Mouse (Mus musculus): ENCODE results near the gene Kiss1.

Kiss1 gene

DNA sequence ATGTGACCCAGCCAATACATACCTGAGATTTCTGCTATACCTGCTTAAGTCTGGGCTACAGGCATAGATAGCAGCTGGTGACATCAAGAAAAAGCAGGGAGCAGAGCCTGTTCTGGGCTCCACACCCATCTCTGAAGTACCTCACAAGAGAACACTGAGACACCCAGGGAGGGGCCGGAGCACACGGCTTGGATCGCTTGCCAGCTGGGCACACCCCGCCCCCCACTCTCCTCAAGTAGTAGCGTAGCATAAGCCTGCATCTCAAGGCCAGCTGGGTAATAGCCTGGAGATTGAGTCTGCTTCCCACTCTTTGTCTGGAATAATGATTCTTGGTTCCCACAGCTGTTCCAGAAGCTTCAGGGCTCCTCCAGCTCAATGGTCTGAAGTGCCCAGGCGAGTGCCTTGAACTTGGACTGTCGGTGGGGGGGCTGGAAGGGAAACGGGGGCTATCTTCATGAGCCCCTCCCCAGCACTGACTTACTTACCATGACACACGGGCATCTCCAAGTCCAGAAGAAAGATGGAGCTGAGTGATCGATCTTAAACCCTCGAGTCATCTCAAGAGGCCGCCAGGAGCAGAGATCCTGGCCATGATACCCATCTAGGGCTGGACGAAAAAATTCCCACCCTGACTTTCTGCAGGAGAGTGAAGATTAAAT lies at the start of gene Kiss1:
Gene Kiss1, plus strand, starts transcription at position 609 of the 659 bp plus-strand sequence.
- no peak for DNase-seq (ENCODE audit: low read depth, low spot score)

DNA sequence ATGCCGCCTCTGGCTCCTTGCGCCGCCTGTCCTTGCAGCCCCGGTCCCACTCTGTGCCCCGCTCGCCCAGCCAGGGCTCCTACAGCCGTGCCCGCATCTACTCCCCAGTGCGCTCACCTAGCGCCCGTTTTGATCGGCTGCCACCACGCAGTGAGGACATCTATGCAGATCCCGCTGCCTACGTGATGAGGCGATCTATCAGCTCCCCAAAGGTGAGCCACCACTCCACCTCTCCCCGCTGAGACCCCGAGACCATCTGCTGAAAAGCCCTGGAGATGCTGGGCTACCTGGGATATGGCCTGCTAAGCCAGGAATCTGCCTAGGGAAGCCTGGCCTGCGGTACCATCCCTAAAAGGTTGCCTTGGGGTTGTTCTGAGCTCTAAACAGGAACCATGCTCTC lies 47.5 kb upstream of the Kiss1 start:
- no peak for DNase-seq (ENCODE audit: low read depth, low spot score)

DNA sequence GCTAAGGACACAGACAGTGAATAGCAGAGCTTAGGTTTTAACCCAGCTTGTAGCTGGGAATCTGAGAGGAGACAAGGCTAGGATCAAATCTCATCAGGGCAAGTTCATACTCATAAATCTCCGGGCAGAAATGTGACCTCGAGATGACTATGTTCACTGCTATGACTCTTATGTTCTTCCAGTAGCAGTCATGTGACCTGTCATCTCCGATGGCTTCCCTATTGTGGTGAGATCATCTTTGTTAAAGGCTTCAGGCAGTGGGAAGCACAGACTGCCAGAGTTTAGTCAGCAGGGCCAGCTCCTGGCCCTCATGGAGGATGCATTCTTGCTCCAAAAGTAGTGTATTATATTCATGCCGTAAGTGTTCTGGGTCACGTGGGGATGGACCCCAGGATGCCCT lies 44.7 kb upstream of the Kiss1 start:
- no peak for DNase-seq (ENCODE audit: low read depth, low spot score)

DNA sequence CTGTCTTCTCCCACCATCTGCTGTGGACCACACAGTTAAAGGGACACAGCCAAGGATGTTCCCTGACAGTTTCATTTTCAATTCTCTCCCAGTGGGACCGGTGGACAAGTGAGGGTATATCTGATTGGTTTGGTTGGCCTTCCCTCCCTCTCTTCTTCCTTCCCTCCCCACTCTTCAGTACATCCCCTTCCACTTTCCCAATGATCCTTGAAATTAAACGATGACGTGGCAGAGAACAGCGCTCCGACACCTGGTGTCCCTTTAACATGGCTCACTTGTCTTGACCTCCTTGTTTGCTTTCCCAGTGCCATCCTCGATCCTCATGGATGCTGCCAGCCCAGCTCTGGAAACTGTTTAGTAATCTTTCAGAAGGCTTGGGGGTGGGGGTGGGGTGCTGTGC lies 43.1 kb upstream of the Kiss1 start:
- DNase-seq (ENCODE audit: low read depth, low spot score) = no peak

DNA sequence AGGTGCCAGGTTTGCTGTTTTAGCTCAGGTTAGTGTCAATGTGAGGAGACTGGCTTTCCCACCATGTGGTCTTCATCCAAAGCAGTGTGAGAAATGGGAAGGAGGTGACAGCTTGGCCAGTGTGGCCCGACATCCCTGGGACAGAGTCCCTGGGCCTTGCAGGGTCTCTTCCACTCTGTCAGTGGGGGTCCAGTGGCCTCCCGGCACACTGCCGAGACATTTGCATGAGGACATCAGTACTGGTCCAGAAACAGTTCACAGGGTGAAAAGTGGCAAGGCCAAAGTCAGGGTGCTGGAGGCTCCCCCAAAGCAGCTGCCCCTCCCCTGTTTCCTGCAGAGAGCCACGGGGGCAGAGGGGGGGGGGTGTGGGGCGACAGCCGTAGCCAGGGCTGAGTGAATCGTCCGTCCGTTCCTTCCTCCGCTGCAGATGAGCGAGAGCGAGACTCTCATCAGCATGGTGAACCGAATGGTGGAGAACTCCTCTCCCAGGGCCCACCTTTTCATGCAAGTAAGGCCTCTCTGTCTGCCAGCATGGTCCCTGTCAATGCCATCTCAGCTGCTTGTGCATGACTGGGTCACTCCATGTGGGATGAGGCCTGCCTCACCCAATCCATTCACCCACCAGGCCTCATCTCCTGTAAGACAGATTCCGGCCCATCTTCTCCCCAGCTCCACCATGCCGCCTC lies 42.6 kb upstream of the Kiss1 start:
- no peak for DNase-seq (ENCODE audit: low read depth, low spot score)

DNA sequence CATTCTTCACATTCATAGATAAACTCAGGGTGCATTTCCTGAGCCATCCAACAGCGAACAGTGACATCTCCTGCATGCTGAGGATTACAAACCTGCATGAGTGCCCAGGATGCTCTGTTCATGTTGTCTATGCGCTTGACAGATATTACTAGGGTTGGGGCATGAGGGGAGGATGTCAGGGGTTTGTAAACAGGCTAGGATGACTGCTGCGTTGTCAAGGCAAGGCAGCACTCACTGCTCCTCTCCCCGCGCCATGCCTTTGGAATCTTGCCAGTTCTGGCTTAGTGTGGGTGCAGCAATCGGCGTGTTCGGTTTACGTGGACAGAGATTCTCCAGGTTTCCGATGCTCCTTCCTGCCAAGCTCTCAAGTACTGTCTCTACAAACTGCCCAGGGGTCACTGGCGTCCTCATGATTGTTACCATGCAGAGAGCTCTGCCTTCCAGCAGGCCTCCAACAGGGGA lies 42.0 kb upstream of the Kiss1 start:
- no peak for DNase-seq (ENCODE audit: low read depth, low spot score)

DNA sequence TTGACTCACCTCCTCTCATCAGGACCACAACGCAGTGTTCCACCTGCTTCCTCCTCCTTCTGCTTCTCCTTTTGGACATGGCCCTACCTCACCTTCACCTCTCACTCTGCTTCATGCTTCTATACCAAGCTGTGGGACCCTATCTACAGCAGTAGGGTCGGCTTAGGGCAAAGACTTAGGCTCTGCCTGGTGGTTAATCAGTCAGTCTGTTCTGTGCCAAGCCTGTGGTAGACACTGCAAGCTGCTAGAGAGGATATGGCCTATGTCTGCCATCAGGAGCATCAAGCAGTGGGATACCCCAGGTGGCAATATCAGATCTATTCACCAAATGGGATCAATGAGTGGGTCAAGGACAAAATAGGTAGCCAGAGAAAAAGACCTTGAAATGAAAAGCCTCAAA lies 41.1 kb upstream of the Kiss1 start:
- no peak for DNase-seq (ENCODE audit: low read depth, low spot score)

DNA sequence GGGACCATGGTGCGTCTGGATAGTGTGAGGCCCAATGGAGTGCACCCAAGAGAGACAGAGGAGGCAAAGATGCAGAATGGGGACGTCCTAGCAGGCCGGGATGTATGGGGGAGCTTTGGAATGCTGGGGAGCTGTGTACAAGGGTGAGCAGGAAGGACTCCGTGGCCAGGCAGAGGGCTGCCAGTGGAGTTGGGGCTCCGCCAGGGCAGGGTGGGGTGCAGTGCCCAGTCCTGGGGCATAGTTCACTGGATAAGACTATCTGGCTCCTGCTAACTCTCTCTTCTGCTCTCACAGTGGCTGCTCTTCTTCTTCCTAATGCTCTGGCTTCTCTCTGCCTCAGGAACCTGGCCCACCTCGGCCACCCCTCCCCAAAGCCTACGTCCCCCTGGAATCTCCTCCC lies 35.8 kb upstream of the Kiss1 start:
- no peak for DNase-seq (ENCODE audit: low read depth, low spot score)

DNA sequence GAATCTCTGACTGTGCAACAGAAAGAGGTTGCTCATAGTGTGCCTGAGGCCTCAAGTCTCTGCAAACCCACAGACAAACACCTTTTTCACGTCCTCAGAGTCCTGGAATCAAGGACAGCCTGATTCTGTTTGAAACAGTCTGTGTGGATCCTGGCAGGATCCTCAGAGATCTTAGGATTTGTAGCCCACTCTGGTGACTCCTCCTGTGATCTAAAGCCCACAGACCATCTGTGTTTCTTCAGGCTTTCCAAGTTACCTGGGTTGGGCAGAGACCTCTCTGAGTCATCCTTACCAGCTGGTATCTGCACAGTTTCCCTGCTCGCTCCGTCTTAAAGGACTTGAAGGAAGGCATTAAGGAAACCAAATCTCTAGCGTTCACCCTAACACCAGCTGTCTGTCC lies 34.6 kb upstream of the Kiss1 start:
- DNase-seq (ENCODE audit: low read depth, low spot score) = no peak

DNA sequence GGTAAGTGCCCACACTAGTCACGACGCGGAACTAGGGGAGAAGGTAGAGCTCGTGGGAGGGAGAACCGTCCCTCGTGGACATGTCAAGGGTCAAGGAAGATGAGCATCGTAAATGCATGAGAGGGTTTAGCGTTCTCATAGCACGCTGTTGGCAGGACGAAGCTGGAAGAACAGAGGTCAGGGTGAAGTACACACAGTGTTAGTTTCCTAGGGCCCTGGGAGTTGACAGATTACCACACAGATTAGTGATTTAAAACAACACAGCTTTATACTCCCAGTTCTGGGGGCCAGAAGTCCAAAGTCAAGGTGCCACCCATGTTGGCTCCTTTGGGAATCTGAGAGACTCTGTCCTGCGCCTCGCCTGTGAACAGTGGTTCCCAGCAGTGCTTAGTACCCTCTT lies 33.8 kb upstream of the Kiss1 start:
- no peak for DNase-seq (ENCODE audit: low read depth, low spot score)

DNA sequence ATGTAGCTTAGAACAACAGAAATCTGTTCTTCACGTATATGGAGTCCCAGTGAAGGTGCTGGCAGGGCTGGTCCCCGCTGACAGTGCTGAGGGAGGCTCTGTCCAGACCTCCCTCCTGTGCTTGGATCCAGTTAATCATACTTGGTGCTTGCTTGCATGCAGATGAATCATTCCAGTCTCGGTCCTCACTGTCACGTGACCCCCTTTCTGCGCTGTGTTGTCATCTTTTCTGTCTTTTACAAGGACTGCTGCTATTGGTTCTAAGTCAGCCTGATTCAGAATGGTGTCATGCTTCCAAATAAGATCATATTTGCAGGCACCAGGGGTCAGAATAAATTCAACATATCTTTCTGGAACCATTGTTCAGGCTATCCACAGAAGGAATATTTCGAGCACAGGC lies 29.8 kb upstream of the Kiss1 start:
- DNase-seq (ENCODE audit: low read depth, low spot score) = no peak

DNA sequence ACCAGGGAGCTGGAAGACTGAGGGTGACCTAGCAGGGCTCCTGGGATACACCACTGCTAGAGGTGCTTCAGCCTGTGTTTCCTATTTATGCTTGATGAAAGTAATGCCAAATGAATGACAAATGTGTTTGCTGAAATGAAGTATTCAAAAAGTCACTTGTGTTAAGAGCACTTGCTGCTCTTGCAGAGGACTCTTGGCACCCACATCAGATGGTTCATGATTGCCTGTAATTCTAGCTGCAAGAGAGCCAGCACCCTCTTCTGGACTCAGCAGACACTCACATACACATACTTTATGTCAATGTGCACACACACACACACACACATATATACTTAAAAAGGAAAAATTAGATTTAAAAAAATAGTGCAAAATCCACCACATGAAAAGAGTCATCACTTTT lies 29.1 kb upstream of the Kiss1 start:
- no peak for DNase-seq (ENCODE audit: low read depth, low spot score)

DNA sequence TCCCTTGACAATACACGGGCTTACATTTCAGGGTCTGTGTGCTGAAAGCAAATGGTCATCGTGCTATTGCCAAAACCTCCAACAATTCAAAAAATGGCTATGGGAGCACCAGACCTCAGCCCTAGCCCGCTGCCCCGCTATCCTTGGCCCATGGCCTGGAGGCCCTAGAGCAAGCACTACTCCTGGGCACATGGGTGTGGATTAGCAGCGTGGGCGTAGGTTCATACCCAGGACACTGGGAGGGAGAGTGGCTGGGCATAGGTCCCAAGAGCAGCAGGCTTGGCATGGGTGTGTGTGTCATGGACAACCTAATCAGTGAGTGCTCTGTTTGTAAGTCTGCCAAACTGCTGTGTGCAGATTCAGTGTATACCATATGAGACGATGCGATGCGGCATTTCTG lies 25.3 kb upstream of the Kiss1 start:
- DNase-seq (ENCODE audit: low read depth, low spot score) = no peak

DNA sequence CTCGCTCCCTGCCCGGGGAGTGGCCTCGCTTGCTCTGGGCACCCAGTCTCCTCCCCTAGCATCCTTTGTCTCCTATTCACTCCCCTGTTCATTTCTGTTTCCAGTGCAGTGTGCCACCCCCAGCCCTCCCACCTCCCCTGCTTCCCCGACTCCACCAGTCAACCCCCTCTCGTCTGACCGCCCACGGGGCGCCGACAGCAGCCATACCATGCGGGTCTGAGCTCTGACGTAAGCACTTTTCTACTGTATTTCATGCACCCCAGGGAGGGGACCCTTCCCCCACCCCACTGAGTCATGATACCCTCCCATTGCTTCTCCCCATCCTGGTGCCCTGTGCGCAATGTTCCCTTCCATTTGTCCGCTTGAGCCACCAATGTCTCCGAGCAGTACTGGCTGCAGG lies 22.9 kb upstream of the Kiss1 start:
- no peak for DNase-seq (ENCODE audit: low read depth, low spot score)

DNA sequence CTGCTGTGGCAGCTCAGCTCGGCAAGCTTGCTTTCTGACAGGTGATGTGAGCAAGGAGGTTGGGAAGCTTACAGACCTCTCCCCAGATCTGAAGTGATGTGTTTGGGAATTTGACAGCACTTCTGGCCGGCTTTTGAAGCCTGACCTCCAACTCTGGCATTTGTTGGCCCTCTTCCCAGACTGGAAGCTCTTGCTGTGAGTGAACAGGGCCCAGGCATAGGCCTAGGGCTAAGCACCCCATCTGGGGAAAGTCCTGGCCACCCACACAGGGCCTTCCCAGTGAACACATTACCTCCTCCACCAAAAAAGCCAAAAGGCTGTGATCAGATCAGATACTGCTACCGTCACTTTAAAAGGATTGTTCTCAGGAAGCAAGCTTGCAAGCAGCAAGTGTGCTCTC lies 19.1 kb upstream of the Kiss1 start:
- no peak for DNase-seq (ENCODE audit: low read depth, low spot score)

DNA sequence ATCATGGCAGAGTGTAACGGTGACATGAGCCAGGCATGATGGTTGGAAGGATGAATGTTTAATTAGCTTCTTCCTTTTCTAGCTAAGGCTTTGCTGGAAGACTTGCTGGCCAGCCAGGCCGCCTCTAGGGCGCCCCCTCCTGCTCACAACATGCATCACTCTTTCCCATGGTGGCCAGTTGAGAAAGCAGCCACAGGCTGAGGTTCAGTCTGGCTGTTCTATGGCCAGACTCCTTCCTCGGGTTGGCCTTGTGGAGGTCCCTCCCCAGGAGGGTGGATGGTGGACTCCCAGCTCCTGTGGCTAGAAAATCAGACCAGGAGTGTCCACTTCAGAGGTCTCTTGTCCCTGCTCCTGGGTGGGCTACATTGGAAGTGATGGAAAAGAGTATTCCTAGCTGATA lies 14.8 kb upstream of the Kiss1 start:
- DNase-seq (ENCODE audit: low read depth, low spot score) = no peak

DNA sequence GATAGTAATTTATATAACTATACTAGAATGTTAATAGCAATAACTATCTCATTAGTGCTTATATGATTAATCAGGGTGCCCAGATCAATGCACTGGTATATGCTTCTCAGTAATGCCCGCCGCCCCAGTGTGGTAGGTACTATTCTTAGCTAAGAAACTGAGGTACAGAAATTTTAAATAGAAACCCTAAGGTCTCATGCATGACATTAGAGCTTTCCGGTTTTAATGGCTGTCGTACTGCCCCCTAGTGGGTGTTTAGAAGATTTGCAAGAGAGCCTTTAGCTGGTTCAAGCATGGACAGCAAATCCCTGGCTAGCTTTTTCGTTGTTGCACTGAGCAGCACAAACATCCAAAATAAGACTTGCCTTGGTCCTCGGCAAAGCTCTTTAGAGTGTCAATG lies 14.4 kb upstream of the Kiss1 start:
- peak; percentile 56 for DNase-seq (ENCODE audit: low read depth, low spot score)

DNA sequence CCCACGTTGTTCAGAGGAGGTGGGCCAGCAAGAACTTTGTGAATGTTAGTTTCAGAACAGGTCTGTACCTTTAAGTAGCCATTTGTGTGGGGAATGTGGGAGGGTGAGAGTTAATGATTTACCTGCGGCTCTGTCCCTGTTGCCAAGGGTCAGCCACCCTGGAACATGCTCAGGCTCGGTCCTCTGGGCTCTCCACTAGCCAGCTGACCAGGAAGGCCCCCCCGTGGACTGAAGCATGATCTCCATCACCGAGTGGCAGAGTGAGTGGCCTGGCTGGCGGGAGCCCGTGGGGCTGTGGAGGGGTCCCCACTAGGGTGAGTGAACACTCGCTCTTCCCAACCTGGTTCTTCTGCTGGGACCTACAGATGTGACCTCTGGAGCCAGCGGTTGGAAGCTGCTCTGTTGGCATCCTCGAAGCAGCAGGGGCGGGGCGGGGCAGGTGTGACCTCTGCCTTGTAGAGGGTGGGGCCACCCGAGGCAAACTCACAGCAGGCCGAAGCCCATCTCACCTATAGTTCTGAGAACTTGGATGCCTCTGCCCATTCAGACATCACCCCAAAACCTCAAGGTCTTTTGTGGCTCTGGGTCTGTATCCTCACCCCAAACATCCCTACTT lies 11.9 kb upstream of the Kiss1 start, which contains the start of gene Golt1a:
Gene Golt1a, plus strand, starts transcription at position 149 of the 616 bp plus-strand sequence.
- no peak for DNase-seq (ENCODE audit: low read depth, low spot score)

DNA sequence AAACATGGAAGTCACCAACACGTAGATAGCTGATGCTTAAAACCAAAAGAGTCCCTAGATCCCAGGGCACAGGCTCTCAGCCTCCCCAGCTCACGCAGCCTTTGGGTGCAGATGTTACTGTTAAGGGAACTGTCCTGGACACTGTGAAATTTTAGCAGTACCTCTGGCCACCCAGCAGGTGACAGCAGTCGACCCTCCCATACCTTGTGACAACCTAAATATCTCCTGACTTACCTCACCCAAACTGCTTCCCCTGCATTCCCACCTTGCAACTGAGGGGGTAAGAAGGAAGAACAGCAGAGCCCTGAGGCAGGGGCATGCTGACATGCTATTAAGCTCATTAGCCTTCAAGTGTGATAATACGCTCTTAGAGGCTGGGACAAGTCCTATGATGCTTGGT lies 10.4 kb upstream of the Kiss1 start:
- no peak for DNase-seq (ENCODE audit: low read depth, low spot score)

DNA sequence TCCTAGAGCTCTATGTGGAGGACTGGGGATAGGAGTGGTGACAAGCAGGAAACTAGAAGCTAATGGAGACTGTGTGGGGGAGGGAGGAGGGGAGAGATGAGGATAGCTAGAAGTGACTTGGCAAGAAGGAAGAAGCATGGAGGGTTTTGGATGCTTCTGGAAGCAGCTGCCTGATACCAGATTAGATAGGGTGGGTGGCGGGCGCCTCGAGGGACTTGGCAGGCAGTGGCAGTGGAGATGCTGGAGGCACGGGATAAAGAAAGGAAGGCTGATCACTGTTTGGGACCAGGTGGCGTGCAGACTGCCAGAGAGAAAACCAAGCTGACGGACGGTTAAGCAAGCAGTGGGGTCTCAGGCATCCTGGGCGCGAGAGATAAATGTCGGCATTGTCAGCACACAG lies 9.7 kb upstream of the Kiss1 start:
- no peak for DNase-seq (ENCODE audit: low read depth, low spot score)

DNA sequence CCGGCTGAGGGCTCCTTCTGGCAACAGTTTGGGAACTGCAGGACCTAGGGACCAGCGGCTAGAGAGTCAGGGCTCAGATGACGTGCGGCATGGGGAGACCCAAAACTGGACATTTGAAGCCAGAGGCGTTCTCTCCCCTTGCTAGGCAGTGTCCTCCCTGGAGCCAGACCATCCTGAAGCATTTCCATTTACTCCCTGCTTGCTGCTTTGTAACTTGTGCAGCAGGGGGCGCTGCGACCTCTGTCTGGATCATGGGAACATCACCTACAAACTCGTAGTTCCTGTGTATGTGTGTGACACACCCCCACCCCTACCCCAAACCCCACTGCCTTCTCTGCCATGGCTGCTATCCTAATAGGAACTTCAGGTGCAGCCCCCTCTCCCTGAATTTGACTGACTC lies 7.3 kb upstream of the Kiss1 start:
- DNase-seq (ENCODE audit: low read depth, low spot score) = no peak

DNA sequence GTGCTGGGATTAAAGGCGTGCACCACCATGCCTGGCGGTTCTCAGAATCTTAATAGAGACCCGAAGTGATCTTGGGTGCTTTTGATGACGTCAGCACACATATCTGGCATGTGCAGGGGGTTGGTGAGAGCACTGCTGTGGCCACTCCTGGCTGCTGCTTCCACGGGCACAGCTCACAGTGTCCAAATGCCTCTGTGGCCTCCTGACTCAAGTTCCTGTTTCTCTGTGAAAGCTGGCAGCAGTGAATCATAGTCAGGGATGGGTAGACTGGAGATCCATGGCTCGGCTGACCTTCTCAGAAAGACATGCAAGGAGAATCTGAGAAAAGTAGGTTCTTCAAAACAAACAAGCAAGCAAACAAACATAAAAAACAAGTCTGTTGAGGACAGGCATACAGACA lies 5.9 kb upstream of the Kiss1 start:
- no peak for DNase-seq (ENCODE audit: low read depth, low spot score)

DNA sequence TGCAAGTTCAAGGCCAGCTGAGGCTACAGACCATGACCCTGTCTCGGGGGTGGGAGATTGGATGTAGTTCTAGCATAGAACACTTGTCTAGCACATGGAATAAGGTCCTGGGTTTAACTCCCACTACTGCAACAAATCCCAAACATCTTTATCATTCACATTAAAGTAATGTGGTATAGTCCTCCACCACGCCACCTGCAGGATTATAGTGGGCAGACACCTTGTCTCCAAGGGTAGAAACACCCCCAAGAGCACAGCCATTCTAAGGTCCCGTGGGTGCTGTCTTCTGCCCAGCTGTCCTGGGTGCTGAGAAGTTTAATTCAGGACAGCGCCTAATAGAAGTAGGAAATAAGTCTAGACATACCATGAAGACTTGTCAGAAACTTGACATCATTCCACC lies 5.1 kb upstream of the Kiss1 start:
- DNase-seq (ENCODE audit: low read depth, low spot score) = no peak
